Mouse (Mus musculus): Measurements from ENCODE around the gene Aftph.

DNA sequence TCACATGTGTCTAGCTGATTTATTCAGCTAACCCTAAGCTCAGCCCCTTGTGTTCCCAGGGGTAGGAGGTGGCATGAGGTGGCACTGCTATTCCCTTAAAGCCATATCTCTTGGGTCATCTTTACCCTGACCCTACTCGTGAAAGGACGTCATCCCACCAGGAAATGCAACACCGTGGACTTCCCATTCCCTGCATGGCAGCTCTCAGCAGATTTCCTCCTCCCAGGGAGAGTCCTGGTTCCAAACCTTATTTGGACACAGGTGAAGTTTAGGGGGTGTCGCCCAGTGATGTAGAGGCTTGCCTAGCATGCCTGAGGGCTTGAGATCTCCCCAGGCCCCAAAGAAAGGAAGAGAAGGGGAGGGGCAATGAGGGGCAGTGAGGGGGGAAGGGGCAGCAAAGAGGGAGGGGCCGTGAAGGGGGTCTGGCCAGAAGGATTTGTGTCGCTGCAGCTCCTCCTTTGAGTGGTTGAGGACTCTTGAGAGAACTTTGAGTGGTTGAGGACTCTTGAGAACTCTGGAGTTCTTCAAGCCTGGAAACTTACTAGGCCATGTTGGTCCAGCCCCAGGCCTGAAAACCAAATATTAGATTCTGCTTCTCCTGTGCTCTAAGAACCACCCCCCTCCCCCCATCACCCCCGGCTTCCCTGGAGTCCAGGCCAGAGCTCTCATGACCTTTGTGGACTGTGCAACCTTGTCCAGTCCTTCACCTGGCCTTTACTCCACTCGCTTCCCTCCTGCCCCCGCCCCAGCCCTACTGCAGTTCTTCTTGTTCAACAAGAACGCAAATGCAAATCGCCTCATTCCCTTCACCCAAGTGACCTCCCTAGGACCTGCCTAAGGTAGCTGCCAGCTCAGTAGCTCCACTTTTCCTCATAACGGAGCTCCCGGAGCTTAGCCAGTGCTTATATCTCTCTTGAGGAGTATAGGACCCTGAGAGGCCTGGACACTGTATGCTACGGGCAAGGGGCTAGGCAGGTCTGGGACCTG is 81.0 kb downstream of the Aftph start:
- TF ChIP-seq CTCF (IDR thresholded peaks at IDR 0.05), result no peak
- no peak for TF ChIP-seq EP300 (IDR thresholded peaks at IDR 0.05)
